ENCODE assay signal across 15 mouse cellular contexts in the genomic region with DNA sequence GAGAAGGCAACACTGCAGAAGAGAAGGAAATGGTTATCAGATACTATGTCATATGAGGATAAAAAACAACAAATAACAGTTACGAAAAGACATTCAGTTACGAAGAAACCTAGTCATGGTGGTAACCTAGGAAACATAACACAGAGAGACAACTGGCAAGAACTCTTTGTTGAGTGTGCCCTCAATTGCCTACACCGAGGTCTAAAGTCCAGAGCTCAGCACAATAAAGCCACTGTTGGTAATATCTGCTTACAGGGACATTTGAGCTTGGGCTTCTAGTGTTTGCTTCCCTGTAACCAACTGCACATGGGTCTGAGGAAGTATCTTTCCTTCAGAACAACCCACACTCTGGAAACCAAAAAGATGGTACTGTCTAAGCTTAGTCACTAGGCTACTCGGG.
"Had no signal": no experiment of that assay in that cellular context is flagged by ENCODE, and none has a peak within 500 bp of the region (broad histone marks: within the 10 kb centered on the region; RNA-seq: fewer than 3 reads in every experiment).

No protein-coding gene starts in this region.

- H3K36me3 ChIP-seq: limb, embryonic 12.5 days; limb, embryonic 15.5 days; liver, embryonic 13.5 days had no signal

- H3K4me3 ChIP-seq: left cerebral cortex, adult 2 months; limb, embryonic 12.5 days; limb, embryonic 15.5 days; liver, embryonic 13.5 days had no signal

- H3K9me3 ChIP-seq: limb, embryonic 12.5 days; limb, embryonic 15.5 days had no signal

- DNase-seq: kidney, adult 2 months; kidney, postnatal 25 days; layer of hippocampus, postnatal 36 days; left cerebral cortex, postnatal 4 days; liver, embryonic 13.5 days; lung, adult 2 months; lung, postnatal 14 days; lung, postnatal 4 days; midbrain, embryonic 14.5 days; thymus, postnatal 25 days had no signal

- H3K4me1 ChIP-seq: limb, embryonic 12.5 days; liver, embryonic 13.5 days had no signal

- H3K27ac ChIP-seq: kidney, postnatal 0 days; left cerebral cortex, adult 2 months; limb, embryonic 12.5 days; limb, embryonic 15.5 days; liver, embryonic 13.5 days had no signal

- H3K27me3 ChIP-seq: limb, embryonic 12.5 days; limb, embryonic 15.5 days; liver, embryonic 13.5 days had no signal

- H3K4me2 ChIP-seq: limb, embryonic 12.5 days; limb, embryonic 15.5 days; liver, embryonic 13.5 days; midbrain, embryonic 11.5 days had no signal

- H3K9ac ChIP-seq: limb, embryonic 12.5 days; limb, embryonic 15.5 days; liver, embryonic 13.5 days had no signal
